Mouse (Mus musculus) cortical plate, adult 2 months (tissue): ENCODE results near the gene Dhx16. TPM values are rescaled to one million over a fixed set of nuclear protein-coding genes. Genes with fewer than 3 reads are reported as not detected.

Experiments used
- H3K27ac ChIP-seq: fragments of 200-500 bp; 2 replicates; pipeline ENCODE4 v1.5.1; 2012; ENCODE audit warnings: low read length, control low read depth, inconsistent platforms; ENCODE audit not compliant: insufficient read depth
- H3K4me1 ChIP-seq: fragments of 200-500 bp; 2 replicates; pipeline ENCODE4 v1.6.1; 2011; ENCODE audit warnings: low read length; ENCODE audit not compliant: control insufficient read depth, insufficient read depth
- H3K4me3 ChIP-seq: fragments of 200-500 bp; 2 replicates; pipeline ENCODE4 v1.5.1; 2011; ENCODE audit warnings: mild to moderate bottlenecking, low read length, control low read depth; ENCODE audit not compliant: insufficient read depth
- CTCF ChIP-seq: fragments of 200-500 bp; IDR thresholded peaks from 2 replicates; pipeline ENCODE4 v1.5.1; 2011; ENCODE audit warnings: mild to moderate bottlenecking, control low read depth, low read length; ENCODE audit not compliant: insufficient read depth; ENCODE audit errors: extremely low read depth
- POLR2A ChIP-seq: fragments of 200-500 bp; IDR thresholded peaks from 2 replicates; pipeline ENCODE4 v1.6.1; 2011; ENCODE audit warnings: mild to moderate bottlenecking, low read length, control low read depth; ENCODE audit not compliant: insufficient read depth; ENCODE audit errors: extremely low read depth
- polyA plus RNA-seq: library from polyadenylated mRNA; depleted of rRNA; stranded (reverse); fragments of >200 nt; gene quantifications from 2 replicates; pipeline ENCODE4 v1.2.3, GENCODE M21; 2012; rRNA removed

Dhx16 gene
- 42.6 and 44.1 TPM in 2 replicates for polyA plus RNA-seq

GRCm38 (mm10) chr17:35879245-35880057 lies at the start of gene Dhx16:
TSS of gene Dhx16 (plus strand) at chr17:35879819.
- no peak within 1 kb of the TSS for H3K27ac ChIP-seq
- peaks cover 3% of the 10 kb centered on the region for H3K4me1 ChIP-seq
- peak within 1 kb of the TSS; percentile 53 for H3K4me3 ChIP-seq
- TF ChIP-seq POLR2A (peak; percentile 60; the same call in 1 of the 2 replicates), CTCF (peak; percentile 76)

- Histone ChIP-seq H3K4me3 (no peak overlapping the region), H3K27ac (no peak overlapping the region), H3K4me1 (peaks cover 3% of the 10 kb centered on the region; the same call in 1 of the 2 replicates)
- no peak for TF ChIP-seq POLR2A
- no peak for TF ChIP-seq CTCF
Observed at GRCm38 (mm10) chr17:35832400-35833238, 47.0 kb upstream of the Dhx16 start.

GRCm38 (mm10) chr17:35833239-35833751 lies 46.3 kb upstream of the Dhx16 start:
- TF ChIP-seq POLR2A (no peak), CTCF (no peak)
- Histone ChIP-seq H3K27ac (no peak overlapping the region), H3K4me1 (peaks cover 3% of the 10 kb centered on the region; the same call in 1 of the 2 replicates), H3K4me3 (no peak overlapping the region)

GRCm38 (mm10) chr17:35833894-35834293 lies 45.7 kb upstream of the Dhx16 start:
- TF ChIP-seq POLR2A, result no peak
- no peak for TF ChIP-seq CTCF
- Histone ChIP-seq H3K4me3 (no peak overlapping the region), H3K27ac (no peak overlapping the region), H3K4me1 (peaks cover 3% of the 10 kb centered on the region; the same call in 1 of the 2 replicates)

GRCm38 (mm10) chr17:35834696-35835422 lies 44.8 kb upstream of the Dhx16 start:
- H3K4me1 ChIP-seq, result peaks cover 3% of the 10 kb centered on the region; the same call in 1 of the 2 replicates
- TF ChIP-seq POLR2A (peak; percentile 9; the same call in 1 of the 2 replicates), CTCF (0 out of 2 replicates have a peak, but pooled peaks have one; percentile 3)
- H3K4me3 ChIP-seq, result no peak overlapping the region
- H3K27ac ChIP-seq, result no peak overlapping the region

- TF ChIP-seq POLR2A (peak; percentile 29; the same call in 1 of the 2 replicates), CTCF (no peak)
- H3K4me3 ChIP-seq, result no peak overlapping the region; the same call in 1 of the 2 replicates
- H3K27ac ChIP-seq, result no peak overlapping the region
- H3K4me1 ChIP-seq, result peaks cover 3% of the 10 kb centered on the region; the same call in 1 of the 2 replicates
Observed at GRCm38 (mm10) chr17:35835424-35836140, 44.0 kb upstream of the Dhx16 start.

GRCm38 (mm10) chr17:35836178-35836965 lies 43.2 kb upstream of the Dhx16 start:
- peak overlapping the region; percentile 75 for H3K4me3 ChIP-seq
- H3K4me1 ChIP-seq, result peaks cover 3% of the 10 kb centered on the region; the same call in 1 of the 2 replicates
- TF ChIP-seq POLR2A, result no peak
- TF ChIP-seq CTCF, result peak; percentile 80

More at GRCm38 (mm10) chr17:35836178-35836965, 43.2 kb upstream of the Dhx16 start:
- peak overlapping the region; percentile 54; the same call in 1 of the 2 replicates for H3K27ac ChIP-seq
